Mouse (Mus musculus): ENCODE measurements around the gene Luc7l3.

The Luc7l3 gene

DNA sequence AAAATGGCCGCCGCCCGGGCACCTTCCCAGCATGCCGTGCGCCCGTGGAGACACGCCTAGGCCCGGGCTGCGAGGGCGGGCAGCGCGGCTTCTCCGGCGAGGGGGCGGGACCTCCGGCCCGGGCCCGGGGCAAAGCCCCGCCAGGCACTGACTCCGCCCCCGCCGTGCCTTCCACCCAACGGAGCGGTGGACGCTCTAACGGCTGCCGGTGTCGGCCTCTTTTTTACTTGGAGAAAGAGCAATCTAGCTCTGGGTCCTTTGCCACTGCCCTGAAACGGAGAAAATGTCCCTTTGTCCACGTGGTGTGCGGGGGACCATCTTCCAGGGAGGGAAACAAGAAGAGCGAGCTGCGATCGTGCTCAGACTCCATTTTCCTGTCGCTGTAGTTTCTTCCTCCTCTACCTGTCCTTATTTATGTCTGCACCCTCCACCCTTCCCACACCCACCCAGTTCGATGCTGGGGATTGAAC lies at the start of gene Luc7l3:
TSS of gene Luc7l3 (minus strand) at position 58 of the 470 bp plus-strand sequence.
- peak; percentile 87 for DNase-seq (ENCODE audit: low spot score)

DNA sequence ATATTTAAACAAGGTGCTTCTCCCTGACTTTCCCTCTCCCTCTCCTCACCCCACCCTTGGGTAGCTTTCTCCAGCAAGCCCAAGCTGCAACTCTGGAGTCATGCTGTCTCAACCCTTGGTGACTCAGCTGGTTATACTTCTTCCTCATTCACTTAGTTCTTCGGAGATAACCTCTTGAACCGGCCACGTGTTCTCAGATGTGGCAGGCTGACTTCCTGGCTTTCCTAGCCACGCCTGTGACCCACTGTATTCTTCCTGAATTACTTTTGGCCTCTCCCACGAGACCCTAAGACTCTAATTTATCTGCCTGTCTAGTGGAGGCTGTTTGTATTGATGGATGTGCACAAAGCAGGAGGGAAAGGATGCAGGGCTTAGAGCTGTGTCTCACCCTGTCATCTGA lies 49.0 kb upstream of the Luc7l3 start:
- no peak for DNase-seq (ENCODE audit: low spot score)

DNA sequence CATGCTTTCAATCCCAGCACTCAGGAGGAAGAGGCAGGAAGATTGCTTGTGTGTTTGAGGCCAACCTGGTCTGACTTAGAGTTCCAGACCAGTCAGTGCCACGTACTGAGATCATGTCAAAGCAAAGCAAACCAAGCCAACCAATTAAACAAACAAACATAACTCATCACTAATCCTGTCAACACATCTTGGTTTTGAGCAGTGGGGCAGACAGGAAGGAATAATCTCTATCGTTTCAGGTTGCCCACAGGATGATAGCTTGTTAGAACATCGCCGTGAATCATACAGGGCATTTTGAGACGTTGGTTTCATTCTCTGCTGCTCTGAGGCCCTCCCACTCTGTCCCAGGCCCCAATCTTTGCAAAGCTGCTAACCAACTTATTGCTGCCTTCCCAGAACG lies 48.2 kb upstream of the Luc7l3 start:
- no peak for DNase-seq (ENCODE audit: low spot score)

DNA sequence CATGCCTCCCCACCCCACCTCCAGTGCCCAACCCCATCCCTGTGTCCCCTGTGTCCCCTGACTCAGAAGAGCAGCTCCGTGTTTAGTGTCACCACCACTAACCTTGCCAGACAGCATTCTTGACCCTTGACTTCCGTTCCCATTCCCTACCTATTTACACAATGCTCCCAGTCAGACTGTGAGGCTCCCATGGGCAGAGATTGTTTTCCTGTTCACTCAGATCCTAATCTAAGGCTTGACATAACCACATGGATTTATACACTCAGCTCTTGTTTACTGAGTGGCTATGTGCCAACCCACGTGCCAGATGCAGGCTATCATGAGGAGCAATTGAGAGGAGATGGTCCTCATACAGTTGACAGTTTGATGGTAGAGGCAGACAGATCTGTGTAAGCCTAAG lies 43.6 kb upstream of the Luc7l3 start:
- no peak for DNase-seq (ENCODE audit: low spot score)

DNA sequence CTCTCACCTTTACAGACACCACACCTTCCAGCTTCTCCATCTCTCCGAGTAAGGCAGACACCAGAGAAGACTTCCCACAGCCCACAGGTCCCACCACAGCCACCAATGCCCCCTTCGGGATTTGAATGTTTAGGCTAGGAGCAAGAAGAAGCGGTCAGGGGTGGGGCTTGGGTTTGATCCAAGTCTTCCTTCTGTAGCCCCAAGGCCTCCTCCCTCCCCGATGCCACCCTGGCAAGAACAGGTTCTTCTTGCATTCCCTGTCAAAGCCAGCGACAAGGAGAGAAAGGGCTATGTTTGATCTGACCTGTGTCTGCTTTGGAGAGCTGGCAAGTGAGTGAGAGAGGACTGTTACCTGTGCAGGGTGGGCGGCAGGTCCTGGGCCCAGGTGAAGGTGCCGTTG lies 41.9 kb upstream of the Luc7l3 start:
- no peak for DNase-seq (ENCODE audit: low spot score)

DNA sequence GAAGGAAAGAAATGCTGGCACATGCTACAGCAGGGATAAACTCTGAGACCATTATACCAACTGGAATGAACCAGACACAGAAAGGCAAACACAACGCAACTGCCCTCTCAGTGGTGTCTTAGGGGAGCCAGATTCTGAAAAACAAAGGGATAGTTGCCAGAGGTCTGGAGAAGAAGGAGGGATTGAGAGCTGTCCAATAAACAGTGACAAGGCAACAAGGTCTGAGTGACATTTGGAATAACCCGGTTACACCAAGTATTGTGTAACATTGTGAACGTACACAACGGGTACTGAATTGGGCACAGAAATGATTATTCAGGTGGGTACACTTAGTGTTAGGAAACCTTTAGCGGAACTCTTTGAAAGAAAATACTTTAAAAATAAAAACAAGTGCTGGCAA lies 40.3 kb upstream of the Luc7l3 start:
- no peak for DNase-seq (ENCODE audit: low spot score)

DNA sequence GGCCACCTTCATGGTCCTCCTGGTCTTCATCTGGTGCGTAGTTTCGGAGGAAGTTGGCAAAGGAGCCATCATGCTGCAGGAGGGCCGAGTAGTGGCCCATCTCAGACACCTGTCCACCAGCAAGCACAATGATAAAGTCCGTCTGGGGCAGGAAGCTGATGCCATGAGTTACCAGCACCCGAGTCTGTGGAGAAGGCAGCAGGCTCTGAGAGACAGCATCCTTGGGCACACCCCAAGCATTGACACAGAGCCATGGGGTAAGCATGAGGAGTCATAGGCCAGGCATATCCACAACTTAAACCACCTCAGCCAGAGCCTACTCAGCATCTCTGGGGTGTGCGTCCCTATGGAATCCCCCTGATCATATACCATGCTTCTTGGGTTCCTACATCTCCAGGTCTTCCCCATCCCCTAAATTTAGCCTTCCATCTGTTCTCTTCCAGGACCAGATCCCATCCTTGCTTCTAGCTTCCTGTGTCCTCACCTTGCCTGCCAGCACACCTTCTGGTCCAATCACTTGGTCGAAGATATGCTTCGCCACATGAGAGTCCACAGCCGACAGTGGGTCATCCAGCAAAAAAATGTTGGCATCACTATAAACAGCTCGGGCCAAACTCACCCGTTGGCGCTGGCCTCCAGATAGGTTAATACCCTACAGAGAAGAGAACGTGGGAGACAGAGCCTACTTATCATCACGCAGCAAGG lies 39.5 kb upstream of the Luc7l3 start:
- DNase-seq (ENCODE audit: low spot score): no peak

DNA sequence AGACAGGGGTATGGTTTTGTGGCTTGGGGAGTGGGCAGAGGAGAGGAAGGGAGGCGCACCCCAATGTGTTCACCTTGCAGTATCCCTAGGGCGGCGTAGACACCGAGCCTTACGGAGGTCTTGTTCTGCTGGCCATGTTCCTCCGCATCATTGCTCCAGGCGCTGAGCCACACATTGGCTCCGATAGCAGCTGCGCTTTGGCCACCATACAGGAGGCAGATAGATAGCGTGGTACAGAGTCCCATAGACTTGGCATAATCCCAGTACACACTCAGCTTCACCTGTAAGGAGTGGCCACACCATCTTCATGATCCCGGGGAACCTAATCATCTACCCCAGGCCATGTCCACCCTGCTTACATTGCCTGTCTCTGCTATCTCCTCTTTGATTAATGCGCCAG lies 37.4 kb upstream of the Luc7l3 start:
- no peak for DNase-seq (ENCODE audit: low spot score)

DNA sequence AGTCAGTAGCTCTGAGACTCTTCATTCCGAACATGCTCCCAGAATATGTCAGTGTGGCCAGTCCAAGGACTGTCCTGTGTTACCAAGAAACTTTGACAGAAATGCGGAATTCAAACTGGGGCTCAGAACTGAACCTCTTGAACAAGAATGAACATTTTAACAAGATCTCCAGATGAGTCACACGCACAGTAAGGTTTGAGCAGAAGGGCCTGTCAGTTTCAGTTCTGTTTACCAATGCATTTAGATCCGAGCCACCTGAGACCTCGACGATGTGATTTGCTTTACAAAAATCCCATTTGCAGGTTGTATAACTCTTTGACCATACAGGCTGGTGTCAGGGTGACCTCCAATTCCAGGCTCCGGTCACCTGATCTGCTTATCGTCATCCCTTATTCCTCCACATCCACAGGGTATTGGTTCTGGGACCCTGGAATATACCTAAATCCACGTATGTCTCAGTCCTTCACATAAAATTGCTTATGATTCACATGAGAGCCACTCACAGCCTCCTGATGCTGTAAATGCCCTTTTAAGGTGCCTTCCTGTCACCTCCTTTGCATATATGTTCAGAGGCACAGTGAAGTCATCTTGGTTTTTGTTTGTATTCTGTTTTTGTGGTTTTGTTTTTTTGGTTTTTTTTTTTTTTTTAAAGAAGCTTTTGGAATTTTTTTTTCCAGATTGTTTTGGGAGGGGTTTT lies 33.9 kb upstream of the Luc7l3 start:
- DNase-seq (ENCODE audit: low spot score): no peak

DNA sequence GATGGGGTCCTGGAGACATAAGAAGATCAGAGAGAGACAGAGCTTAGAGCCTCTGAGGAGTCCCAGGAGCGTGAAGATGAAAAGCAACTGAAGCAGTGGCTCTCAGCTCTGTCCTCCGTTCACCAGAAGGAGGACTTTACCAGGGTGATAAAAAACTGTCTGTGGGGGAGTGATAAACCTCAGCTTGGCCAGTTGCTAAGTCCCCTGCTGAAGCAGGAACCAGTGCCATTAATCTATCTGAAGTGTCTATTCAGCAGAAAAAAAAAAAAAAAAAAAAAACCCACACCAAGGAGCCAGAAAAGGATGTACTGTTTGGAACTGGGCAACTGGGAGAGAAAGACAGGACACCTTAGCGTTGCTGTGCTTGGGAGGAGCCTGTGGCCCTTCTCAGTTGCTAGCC lies 29.3 kb upstream of the Luc7l3 start:
- DNase-seq (ENCODE audit: low spot score): no peak

DNA sequence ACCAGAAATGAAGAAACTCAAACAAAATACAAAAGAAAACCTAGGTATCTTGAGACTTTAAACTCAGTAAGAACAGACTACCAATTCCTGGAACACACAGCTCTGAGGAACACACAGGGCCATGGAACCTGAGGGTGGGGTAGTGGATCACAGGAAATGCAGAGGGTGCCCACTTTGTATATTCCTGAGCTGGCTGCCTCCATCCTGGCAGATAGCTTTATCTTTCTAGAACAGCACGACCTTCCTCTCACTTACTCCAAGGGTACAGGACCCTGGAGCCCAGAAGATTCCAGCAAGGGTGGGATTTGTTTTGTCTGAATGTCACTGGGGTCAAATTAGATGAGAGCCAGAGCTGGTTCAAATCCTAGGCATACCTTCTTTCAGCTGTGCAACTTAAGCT lies 28.5 kb upstream of the Luc7l3 start:
- no peak for DNase-seq (ENCODE audit: low spot score)

DNA sequence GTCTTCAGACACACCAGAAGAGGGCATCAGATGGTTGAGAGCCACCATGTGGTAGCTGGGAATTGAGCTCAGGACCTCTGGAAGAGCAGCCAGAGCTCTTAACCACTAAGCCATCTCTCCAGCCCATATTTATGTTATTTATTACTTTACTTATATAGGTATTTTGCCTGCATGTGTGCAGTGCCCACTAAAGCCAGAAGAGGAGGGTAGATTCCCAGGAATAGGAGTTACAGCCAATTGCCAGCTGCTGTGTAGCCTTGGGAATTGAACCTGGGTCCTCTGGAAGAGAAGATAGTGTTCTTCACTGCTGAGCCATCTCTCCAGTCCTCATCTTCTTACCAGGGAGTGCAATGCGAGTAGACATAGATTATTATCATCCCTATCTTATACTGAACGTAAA lies 28.1 kb upstream of the Luc7l3 start:
- no peak for DNase-seq (ENCODE audit: low spot score)

DNA sequence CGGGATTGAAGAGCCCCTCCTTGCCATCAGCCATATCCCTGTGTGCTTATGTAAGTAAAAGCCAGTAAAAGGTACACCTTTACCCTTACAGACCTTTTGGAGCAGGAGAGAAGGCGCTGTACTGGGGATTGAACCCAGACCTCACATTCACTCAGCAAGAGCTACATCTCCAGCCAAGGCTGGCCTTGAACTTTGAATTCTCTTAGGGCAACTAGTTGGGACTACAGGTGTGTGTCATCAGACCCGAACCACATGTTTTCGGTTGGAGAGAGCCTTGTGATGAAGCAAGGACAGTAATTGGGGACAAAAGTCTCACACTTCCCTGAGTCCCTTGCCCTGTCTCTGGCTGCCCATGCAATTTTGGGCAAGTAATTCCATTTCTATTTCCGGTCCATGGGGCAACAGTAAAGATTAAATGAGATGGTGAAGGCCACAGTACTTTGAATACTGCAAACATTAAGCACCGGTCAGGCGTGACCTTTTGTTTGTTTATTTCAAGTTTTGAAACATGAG lies 25.3 kb upstream of the Luc7l3 start:
- no peak for DNase-seq (ENCODE audit: low spot score)

DNA sequence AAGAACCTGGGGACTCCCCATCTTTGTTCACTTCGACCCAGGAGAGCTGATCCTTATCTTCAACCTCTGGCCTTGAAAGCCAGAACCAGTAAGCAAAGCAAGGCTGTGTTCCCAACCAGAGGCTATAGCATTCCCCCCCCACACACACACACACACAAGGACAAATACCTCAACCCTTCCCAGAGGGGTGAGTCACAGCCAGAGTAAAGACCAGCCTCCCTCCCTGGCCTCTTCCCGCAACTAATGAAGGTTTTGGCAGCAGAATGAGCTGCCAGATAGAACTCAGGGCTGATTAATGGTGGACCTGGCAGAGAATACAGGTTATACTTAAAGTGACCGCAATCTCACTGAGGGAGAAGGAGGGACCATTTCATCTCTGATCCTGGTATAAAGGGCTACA lies 24.8 kb upstream of the Luc7l3 start:
- no peak for DNase-seq (ENCODE audit: low spot score)

DNA sequence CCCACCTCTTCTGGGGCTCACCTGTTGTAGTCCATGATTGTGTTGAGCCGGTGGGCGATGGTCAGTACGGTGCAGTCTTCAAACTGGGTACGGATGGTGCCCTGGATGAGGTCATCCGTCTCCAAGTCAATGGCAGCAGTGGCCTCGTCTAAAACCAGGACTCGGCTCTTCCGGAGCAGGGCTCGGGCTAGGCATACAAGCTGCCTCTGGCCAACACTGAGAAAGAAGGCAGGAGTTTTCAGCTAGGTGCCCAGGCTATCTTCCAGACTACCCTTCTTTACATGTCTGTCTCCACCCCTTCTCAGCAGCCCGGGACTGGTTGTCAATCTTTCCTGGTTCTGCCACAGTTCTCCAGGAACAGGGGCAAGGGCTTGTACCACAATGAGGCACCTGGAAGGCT lies 24.1 kb upstream of the Luc7l3 start:
- DNase-seq (ENCODE audit: low spot score): no peak

DNA sequence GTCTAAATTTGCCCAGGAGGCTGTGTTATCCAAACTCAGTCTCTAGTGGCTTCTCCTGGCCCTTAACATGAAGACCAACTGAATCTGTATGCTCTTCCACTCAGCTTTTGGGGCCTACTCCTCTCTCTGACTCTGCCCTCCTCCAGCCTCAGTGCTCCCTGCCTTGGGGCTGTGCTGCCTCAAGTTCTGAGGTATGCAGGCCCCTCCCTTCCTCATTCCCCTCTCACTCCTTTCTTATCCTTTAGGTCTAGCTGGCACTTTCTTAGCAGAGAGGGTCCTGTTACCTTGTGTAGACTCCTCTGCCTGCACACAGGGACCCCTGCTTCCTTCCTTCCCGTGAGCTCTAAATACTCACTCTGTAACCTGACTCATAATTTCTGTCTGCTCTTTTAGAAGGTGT lies 22.7 kb upstream of the Luc7l3 start:
- no peak for DNase-seq (ENCODE audit: low spot score)

DNA sequence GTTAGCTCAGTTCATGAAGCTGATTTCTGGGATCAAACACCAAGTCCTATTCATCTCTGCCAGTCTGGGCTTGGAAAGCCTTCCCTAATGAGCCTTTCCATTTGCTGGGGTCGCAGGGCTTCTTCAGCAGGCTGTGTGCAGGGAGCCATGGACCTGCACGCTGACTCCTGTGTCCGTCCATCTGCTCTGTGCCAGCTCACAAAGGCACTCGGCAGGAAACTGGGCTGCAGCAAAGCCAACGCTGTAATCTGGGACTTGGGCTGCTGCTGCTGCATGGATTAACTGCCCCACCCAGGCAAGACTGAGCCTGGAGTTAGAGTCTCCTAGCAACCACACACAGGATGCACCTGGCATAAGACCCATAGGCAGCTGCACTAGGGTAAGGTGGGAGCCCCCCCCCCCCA lies 22.2 kb upstream of the Luc7l3 start:
- no peak for DNase-seq (ENCODE audit: low spot score)

DNA sequence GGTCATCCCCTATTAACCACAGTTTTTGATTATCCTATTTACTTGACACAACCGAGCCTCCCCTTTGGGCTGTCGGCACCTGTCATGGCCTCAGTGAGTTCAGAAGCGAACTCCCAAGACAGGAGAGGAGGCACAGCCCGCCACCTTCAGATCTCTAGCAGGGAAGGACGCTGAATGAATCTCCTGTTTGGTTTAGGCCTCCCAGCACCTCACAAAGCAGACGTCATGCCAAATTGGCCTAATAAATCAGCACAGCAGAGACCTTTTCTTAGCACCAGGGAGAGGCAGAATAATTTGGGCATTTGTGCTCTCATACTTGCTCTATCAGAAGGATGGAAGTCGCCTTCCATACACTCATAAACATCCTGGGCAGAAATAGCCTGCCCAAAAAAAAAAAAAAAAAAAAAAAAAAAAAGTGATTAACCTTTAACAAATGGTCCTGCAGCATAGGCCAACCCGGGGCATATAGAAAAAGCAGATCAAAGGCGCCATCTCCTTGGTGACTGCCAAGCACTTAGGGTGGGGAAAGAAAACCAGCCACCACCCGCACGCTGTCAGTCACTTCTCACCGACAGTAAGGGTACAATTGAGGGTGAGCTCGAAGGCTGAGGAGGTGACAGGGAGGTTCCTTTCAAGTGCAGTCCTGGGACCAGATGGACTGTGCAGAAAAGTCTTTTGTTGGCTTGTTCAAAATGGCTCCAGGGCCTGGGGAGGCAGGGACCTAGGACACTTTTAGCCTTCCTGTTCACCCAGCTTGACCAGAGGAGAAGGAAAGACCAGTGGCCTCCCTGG lies 20.5 kb upstream of the Luc7l3 start:
- no peak for DNase-seq (ENCODE audit: low spot score)

DNA sequence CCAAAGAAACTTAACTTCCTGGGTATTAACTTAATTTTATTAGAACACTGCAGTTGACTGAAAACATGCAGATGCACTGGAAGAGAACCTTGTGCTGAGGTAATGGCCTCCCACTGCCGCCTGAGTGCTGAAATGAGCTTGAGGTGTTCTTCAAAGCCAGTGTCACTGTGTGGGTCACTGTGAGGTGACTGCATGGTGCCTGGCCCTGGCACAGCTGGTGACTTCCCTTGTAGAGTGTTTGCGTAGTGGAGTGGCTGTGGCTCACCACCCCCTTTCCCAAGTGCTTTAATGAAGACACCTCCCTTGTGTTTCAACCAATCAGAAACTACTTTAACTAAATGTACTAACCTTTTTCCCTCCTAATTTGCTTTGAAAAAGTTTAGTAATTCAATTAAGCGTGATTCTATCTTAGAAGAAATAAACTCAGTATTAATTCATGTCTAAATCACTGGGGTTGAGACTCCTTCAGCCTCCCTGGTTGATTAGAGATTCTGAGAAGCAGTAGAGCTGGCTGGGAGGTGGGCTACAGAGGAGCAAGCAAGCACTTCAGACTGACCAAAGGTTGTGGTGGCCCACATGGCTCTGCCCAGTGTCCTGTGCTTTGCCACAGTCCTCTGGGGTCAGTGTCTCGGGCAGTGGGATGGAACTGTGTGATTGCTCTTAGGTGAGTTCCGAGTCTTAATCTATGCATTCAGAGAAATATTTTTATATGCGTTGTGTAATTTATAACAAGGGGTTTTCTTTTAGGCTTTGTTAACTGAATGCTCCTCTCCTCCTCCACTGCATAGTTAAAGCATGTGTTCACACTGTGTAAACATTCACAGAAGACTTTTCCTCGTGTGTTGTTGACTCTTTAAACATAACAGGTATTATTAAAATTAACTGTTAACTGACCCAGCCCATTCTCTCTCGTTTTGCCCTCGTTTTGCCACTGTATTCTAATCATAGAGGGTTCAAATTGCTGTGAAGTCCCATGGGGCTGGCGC lies 19.5 kb upstream of the Luc7l3 start:
- DNase-seq (ENCODE audit: low spot score): no peak

DNA sequence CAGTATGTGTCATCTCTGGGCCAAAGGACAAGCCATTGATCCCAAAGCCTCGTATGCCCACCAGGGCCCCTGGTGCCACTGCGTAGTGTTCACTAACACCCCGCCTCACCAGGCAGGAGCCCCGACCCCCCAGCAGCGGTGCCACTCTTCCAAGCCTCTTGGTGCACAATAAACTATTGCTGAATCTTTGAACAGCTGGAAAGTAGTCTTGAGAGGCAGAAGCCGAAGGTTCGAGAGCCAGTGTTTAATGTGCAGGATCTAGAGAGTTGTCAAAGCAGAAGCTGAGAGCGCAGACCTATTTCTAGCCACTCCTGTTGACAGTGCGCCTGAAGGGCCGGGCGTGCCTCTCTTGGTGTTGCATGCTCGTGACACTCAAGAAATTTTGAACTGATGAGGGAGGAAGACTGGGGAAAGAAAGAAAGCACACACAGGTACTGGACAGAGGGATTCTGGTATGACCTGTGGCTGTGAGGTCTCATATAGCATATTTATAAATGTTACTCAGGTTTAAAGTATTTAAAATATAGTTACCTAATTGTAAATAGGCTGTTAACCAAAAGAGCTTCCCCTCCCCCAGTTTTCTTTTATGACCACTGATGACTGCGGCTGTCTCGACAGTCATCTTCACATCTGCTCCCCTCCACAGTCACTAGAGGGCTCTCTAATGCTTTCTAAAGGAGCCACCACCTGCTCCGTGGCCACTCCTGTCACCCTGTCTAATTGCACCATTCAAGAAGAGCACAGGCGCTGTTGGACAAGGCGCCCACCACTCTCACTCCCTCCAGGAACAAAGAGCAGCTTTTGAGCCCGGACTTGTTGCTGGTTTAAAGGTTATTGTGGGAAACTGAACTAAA lies 18.2 kb upstream of the Luc7l3 start:
- peak; percentile 42 for DNase-seq (ENCODE audit: low spot score)

DNA sequence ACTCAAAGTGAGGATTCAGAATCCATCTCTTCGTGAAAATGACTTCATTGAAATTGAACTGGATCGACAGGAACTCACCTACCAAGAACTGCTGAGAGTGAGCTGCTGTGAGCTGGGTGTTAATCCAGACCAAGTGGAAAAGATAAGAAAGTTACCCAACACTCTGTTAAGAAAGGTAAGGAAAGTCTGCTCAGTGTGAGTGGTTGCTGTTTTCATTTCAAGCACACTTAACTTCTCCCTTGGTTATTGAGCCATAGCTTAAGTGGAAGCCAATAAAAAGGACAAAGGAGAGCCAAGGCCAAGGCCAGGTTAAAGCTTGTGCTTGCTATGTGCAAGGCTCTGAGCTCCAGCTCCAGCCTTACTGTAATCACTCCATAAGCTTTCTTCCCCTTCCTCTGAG lies 16.6 kb upstream of the Luc7l3 start:
- no peak for DNase-seq (ENCODE audit: low spot score)

Data from layer of hippocampus, adult 9-10 months (tissue).